Mouse (Mus musculus) layer of hippocampus, postnatal 36 days (tissue): ENCODE measurements around the gene Myh8. TPM values are rescaled to one million over a fixed set of nuclear protein-coding genes. Genes with fewer than 3 reads are reported as not detected.

Experiments used
- DNase-seq, 2 experiments: peaks; one replicate each; pipeline ENCODE4 v3.0.0; 2022
- total RNA-seq, 2 experiments: library from RNA; stranded (reverse); gene quantifications; 2 replicates each; pipeline ENCODE4 v1.2.3; 2021

Gene Myh8
- 1 to 10 TPM; 1.3 to 1.4 TPM for total RNA-seq

DNA sequence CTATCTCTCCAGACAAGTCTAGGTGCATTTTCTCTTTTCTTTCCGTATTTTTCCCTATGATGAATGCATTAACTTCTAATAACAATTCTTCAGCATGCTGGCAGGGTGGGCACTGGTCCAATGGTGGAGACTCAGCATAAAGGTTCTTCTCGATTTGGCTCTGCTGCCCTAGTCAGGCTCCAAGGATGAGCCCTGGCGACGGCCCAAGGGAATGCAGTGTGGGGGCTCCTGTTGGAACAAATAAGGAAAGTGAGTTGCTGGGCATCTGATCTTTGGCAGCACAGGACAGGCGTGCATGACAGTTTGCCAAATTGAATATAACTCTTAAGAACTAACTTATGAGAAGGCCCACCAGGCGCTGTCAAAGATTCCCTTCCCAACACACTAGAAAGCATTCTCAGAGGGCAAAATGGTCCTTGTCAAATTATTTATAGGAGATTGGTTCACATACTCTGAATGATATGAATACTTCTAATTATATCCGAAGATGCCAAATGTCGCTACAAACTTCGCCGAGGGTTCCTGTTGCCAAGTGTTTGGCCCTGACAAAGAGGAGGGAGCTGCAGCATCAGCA is at the start of gene Myh8:
Gene Myh8 (plus strand): TSS at position 524 of the 574 bp plus-strand sequence.
- no peak for DNase-seq

DNA sequence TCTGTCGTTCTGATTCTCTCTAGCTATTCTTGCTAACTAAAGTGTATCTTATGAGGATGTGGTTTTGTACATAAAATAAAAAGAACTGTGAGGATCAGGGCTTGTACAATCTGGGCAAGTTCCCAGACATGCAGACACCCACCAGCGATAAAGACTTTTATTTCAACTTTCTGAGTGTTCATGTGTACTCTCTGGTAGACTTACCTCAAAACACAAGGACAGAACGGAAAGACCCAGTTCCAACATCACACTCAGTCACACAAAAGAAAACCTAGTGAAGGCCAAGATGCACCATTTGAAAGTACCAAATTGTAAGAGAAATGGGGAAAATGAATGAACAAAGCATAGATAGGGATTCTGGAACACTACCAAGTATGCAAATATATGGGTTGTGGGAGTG is 48.2 kb upstream of the Myh8 start:
- no peak for DNase-seq

DNA sequence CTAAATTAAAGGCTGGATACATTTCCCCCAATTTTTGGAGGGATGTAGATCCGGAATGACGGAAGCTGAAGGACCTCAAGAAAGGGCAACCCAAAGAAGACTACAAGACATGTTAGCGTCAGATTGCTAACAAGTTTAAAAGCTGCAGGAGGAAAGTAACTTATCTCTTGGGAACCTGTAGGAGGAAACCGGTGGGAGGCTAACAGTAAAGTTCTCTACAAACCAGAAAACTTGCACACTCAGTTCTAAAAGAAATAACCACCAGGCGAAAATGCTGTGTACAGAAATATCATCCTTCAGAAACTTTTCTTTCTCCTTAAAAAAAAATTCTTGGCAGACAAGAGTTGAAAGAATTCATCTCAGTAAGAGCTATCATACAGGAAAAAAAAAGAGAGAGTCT is 47.8 kb upstream of the Myh8 start:
- DNase-seq = no peak

DNA sequence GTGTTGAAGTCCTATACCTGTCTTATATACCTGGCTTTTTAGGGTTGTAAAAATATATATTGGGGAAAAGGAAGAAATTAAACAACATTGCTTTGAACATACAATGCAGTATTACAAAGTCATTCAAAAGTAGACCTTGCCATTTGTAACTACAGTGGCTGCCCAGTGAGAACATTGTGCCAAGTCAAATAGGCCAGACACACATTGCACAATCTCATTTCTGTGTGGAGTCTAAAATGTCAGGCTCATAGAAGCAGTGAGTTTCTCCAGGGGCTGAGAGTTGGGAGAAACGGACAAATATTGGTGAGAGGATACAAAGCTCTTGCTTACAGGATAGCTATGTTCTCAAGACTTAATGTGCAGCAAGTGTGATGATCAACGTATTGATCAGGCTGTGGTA is 47.0 kb upstream of the Myh8 start:
- no peak for DNase-seq

DNA sequence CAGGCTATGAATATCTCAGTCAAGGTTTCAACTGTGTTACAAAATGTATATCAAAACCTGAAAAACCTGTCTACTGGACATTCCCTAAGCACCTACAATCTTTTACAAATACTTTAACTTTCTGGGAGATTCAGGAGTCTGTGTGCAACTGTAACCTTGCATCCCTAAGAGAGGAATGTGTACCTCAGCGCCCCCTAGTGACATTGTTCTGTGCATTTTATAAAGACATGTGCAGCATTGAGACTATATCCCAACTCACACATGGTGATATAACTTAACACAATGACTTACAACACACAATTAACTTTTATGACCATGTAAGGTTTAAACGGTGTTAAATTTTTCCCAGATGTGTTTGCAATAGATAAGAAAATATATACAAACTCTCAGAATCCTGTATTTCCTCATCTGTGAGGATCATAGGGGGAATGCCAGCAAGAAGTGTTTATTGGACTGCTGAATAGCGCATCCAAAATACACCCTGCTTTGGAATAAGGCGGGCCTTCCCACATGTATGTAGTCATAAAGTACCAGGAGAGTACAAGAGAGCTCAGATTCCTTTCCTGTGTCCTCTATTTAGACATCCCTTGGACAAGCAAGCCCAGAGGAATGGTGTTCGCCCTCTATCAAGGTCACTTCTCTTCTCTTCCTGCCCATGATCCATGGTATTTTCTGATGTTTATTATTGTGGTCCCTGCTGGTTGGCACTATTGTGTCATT is 41.1 kb upstream of the Myh8 start:
- DNase-seq = no peak

DNA sequence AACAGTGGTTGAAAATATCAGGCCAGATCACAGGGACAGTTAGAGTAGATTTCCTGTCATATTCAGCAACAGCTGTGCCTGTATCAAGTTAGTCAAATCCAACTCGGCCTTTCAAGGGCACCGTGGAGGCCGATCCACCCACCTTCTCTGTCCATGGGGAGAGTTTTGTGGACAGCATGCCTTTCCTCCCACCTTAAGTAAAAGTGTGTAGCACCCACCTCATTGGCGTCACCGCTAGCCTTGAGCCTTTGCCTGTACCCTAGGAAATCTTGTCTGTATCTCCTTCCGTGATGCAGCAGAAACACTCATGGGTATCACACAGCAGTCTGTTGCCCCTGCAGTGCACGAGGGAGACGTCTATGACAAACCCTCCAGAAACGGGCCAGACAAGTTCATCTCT is 40.1 kb upstream of the Myh8 start:
- no peak for DNase-seq

DNA sequence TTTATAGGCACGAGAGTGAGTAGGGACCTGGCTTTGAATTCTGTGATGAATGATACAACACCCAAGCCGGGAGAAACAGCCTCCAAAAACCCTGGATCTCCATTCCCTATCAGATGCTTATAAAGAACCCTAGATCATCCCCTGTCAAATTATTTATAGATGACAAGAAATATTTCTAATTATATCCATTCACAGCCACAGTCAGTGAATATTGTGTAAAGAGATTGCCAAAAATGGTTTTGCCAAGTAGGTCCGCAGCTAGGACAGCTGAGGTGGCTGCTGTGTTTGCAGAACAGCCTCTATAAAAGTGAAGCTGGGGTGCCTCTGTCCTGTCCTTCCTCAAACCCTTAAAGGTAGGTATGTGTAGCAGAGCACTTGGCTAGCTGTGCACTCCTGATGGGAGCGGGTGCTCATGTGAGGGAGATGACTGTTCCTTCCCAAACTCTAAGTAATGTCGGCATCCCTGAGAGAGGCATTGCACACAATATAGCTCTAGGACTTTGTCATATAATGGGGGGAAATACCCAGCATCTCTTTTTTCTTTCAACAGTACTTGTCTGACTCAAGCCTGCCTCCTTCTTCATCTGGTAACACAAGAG is 39.3 kb upstream of the Myh8 start, which contains the start of gene Myh4:
Gene Myh4 (plus strand): TSS at position 549 of the 599 bp plus-strand sequence.
- no peak for DNase-seq

DNA sequence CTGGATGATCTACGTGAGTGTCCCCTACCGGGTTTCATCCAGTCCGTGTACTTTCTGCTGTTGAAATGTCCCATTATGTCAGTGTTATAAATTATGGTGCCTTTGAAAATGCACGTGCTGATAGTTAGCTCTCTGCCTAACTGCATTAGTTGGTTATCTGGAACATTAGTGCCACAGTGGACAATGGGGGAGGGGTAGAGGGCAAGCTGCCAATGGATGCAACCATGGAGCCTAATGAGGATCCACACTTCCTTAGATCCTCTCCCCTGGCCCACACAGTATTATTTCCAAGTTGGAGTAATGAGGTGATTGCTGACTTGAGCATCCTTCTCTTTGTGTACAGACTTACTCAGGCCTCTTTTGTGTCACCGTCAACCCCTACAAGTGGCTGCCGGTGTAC is 35.9 kb upstream of the Myh8 start:
- no peak for DNase-seq

DNA sequence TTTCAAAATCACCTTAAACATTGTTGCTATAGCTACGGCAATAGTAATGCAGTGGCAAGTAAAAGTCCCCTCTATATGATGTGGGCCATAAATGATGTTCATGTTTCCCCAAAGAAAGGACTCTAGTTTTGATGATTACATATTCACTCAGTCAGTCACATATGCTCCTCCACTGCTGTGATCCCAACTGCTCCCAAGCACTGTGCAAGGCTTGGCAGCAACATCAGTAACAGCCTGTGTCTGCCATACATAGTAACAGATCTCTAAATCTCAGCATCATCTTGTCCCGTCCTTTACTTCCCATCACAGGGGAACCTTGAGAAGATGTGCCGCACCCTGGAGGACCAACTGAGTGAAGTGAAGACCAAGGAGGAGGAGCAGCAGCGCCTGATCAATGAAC is 23.2 kb upstream of the Myh8 start:
- DNase-seq = peak; percentile 40 to 43

DNA sequence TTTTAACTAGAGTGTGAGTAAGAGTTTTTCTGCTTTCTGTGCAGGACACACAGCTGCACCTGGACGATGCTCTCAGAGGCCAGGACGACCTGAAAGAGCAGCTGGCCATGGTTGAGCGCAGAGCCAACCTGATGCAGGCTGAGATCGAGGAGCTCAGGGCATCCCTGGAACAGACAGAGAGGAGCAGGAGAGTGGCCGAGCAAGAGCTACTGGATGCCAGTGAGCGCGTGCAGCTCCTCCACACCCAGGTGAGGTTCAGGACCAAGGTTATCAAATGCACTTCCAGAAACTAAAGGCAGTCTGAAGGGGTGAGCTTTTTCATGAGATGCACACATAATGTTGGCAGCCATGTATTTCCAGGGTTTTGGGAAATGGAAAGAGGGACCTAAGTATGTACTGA is 19.9 kb upstream of the Myh8 start:
- DNase-seq = no peak

DNA sequence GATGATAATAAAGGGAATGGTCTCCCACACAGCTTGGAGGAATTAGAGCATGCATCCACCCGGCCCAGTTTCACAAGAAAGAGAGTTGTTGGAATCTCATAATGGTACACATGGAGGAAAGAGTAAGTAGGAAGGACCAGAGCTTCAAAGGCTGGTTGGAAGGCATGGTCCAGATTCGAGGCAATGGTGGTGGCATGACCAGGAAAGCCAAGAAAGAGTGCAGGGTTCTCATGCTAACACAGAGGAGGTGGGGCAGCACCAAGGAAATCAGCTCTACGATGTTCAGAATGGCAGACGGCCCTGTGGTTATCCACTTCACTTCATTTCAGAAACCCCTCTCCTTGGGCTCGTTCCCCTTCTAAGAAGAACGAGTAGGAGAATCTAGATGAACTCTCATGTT is 16.0 kb upstream of the Myh8 start:
- no peak for DNase-seq

DNA sequence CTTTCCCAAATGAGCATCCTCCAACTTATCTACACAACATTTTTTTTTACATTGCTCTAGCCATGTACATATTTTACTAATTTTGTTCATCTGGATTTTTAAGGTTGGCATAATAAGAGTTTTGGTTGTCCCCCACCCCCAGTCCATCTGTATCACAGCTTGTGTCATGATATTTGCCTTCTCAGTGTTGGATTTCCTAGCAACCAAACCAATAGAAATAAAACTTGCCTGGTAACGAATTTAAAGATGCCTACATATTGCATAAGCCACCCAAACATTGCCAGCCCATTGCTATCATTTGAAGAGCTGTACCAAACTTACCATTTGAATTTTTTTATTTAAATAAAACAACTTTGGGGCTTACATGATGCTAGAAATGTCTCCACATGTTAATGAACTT is 16.5 kb downstream of the Myh8 start:
- DNase-seq = no peak

DNA sequence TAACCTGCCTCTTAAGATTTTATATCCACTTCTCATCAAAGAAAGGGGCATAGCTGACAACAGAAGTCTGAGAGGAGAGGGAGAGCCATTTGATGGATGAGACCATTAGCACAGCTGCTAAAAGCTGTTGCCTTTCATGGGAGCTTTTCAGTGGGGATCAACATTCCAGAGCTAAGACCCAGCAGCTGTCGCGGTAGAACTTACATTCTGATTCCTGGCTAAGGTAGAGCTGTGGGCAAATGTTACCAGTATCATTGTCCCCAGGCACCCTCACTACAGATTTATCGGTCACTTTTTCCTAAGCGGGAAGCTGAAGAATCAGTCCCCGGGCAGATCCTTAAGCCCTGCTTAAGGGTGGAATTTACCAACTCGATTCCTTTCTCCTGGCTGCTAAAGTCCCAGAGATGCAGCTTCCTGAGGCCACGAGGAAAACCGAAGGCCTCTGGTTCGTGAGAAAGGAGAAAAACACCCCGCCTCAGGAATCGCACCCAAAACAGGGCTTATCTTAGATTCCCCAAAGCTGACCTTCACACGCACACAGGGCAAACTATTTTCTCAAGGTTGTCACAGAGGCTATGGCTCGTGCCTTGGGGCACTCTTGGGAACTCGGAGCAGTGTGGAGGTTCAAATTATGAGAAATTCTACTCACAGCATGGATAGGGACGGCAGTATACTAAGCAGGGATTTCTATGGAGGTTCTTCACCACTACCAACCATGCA is 37.0 kb downstream of the Myh8 start:
- DNase-seq = no peak

DNA sequence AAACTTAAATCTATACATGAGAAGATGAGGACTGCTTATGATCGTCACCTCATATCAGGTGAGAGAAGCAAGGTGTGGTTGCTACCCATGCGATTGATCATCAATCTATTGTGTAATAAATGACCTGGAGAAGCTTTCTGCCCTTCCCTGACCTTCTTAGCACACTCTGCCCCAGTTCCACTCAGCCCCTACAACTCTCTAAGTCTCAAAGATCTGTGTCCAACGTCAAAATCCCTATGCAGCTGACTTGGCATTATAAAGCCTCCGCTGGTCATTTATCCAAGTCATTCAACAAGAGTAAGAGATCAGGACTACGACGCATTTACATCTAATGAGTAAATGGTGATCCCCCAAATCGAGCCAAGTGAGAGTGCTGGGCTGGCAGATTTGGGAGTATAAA is 44.4 kb downstream of the Myh8 start, which contains the start of gene Myh13:
Gene Myh13 (plus strand): TSS at position 301 of the 400 bp plus-strand sequence.
- DNase-seq = no peak

DNA sequence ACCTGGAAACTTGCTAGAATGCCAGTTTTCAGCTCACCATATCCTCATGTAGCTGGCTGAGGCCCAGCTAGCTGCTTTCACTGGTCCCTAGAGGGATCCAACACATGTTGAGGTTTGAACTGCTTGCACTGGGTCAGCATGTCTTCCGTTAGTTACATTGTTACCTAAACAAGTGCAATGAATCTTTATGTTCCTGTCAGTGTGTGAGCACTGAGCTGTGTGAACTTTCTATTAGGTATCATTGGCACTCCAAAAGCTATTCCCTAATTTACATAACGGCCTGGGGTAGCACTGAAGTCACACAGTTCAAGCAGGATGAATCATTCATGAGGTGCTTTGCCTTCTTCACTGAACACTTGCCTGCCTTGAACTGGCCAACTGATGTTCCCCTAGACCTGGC is 49.6 kb downstream of the Myh8 start:
- DNase-seq = no peak

DNA sequence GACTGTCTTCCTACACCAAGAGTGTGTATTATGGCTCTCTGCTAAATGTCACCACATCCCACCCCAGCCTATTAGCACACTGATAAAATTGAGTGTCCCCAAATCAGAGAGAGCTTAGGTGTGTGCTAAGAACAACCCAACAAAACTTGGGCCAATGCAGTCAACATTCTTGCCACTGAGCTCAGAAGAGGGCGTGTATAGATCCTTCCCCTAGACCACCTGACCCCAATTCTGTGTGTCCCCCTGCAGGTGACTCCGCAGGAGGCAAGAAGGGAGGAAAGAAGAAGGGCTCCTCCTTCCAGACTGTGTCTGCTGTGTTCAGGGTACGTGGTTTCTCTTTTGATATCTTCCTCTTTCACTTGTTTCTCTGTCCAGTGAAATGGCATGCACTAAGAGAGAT is 67.6 kb downstream of the Myh8 start:
- DNase-seq = no peak

DNA sequence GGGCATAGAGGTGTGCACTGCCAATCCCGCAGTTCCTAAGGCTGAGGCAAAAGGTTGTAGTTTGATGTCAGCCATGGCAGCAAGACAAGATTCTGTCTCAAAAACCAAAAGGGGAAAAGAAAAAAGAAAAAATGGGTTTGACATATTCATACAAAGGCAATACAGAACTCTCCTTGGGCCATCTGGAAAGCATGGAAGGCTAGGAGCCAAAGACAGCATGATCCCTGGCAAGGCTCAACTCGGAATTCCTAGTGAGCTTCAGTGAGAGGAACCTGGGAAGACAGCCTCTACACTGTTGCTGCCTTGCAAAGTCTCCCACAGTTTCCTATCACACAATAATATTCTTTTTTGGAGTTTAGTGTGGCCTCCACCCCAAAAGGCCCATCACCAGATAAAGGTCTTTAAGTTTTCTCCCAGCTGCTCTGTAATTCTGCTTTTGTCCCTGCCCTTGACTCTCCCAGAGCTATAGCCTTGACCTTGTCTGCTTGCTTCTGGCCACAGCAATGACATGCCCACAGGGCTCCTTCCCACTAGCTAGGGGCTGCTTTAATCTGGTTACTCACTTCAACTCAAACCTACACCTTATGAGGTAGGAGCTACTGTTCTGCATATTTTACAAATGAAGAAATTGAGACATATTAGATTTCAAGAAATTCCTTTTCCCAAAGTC is 68.4 kb downstream of the Myh8 start:
- DNase-seq = no peak

DNA sequence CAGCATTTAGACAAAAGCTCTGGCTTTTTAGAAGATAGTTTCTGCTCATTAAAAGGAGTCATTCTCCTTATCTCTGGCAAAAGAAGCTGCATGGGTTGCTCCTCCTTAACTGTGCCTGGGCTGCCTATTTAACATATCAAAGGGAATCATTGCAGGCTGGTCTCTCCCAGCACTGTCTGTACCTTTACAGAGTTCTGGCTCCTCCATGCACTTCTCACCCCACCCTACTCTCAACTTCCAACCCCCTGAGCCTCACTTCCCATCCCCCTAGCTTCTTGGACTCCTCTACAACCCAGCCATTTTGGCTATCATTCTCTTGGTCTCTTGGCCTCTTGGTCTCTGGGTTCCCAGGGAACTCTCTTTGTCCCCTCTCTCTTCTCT is 68.9 kb downstream of the Myh8 start:
- DNase-seq = no peak

DNA sequence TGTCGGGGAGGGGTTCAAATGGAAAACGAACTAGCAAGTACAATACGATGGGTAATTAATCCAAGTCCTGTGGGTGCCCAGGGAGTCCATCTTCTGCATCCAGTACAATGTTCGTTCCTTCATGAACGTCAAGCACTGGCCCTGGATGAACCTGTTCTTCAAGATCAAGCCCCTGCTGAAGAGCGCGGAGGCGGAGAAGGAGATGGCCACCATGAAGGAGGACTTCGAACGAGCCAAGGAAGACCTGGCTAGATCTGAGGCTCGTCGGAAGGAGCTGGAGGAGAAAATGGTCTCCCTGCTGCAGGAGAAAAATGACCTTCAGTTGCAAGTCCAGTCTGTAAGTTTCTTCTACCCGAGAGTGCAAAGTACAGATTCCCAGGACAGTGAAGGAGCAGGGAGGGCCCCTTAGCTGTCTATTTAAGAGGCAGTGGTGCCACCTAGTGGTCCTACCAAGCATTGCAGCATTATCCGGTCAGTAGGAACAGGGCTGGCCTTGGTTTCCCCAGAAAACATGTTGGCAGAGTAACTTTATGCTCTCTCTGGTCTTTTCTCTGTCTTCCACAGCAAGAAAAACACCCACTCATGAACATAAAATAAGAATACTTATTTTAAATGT is 73.3 kb downstream of the Myh8 start:
- peak; percentile 73 for DNase-seq

DNA sequence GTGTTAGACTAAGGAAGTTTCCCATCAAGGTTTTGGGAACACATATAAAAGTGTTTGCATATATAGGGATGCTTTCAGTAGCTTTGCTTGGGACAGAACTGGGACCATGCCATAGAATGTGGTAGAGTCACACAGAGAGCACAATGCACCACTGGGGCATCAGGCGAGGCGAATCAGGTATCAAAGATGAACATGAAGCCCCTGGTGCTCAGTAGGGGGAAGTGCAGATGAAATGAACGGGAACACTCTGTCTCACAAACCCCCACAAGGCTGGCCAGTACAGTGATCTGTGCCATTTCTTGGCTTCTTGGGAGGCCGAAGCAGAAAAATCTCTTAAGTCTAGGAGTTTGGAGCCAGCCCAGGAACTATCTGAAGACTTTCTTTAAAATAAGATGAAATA is 76.1 kb downstream of the Myh8 start:
- DNase-seq = no peak

DNA sequence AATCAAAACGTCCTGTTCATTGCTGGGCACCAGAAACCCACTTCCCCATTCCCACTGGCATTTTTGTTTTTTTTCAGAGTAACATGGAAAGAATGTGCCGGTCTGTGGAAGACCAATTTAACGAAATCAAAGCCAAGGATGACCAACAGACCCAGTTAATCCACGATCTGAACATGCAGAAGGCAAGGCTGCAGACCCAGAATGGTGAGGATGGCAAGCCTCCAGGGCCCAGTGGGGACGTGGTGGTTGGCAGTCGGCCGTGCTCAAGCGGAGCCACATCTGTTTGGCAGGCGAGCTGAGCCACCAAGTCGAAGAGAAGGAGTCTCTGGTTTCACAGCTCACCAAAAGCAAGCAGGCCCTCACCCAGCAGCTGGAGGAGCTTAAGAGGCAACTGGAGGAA is 81.1 kb downstream of the Myh8 start:
- DNase-seq = no peak
